Mouse (Mus musculus) midbrain, embryonic 16.5 days (tissue): Measurements from ENCODE around the gene Tvp23b. TPM values are rescaled to one million over a fixed set of nuclear protein-coding genes. Genes with fewer than 3 reads are reported as not detected.

ENCODE experiments used
- ATAC-seq: fragments of 200-750 bp; cut with Nextera tagmentation; 2 replicates; pipeline ENCODE4 v1.8.0; 2017; ENCODE audit warnings: moderate TSS enrichment
- H3K27ac ChIP-seq: fragments of 300-500 bp; sonication (generic); 2 replicates; pipeline ENCODE4 v1.5.1; 2014; ENCODE audit warnings: mild to moderate bottlenecking, low read length, mixed read lengths
- H3K27me3 ChIP-seq: fragments of 300-500 bp; sonication (generic); 2 replicates; pipeline ENCODE4 v1.6.1; 2014; ENCODE audit warnings: low read depth, low read length, mixed read lengths; ENCODE audit not compliant: control insufficient read depth, insufficient read depth
- H3K36me3 ChIP-seq: fragments of 300-500 bp; sonication (generic); 2 replicates; pipeline ENCODE4 v1.6.1; 2014; ENCODE audit warnings: mild to moderate bottlenecking, low read length, moderate library complexity, mixed read lengths; ENCODE audit not compliant: control insufficient read depth, insufficient read depth
- H3K4me1 ChIP-seq: fragments of 300-500 bp; sonication (generic); 2 replicates; pipeline ENCODE4 v1.6.1; 2014; ENCODE audit warnings: mild to moderate bottlenecking, low read length, mixed read lengths; ENCODE audit not compliant: control insufficient read depth, insufficient read depth
- H3K4me2 ChIP-seq: fragments of 300-500 bp; sonication (generic); 2 replicates; pipeline ENCODE4 v1.6.1; 2014; ENCODE audit warnings: mild to moderate bottlenecking, low read length, mixed read lengths
- H3K4me3 ChIP-seq: fragments of 300-500 bp; sonication (generic); 2 replicates; pipeline ENCODE4 v1.5.1; 2014; ENCODE audit warnings: low read depth, mild to moderate bottlenecking, low read length, moderate library complexity, mixed read lengths
- H3K9ac ChIP-seq: fragments of 300-500 bp; sonication (generic); 2 replicates; pipeline ENCODE4 v1.6.1; 2014; ENCODE audit warnings: low read depth, low read length, mixed read lengths
- H3K9me3 ChIP-seq: fragments of 300-500 bp; sonication (generic); replicated peaks from 2 replicates; pipeline ENCODE4 v1.6.1; 2014; ENCODE audit warnings: mild to moderate bottlenecking, low read length, mixed read lengths; ENCODE audit not compliant: control insufficient read depth, poor library complexity, severe bottlenecking
- WGBS: fragments of 180-500 bp; shearing (Covaris S2); extraction: QIAGEN DNeasy Blood & Tissue Kit; methylation state at CpG from one replicate; pipeline ENCODE4 v1.1.7; 2014; 5-methylcytosine and 5-hydroxymethylcytosine counted together
- polyA plus RNA-seq: library from polyadenylated mRNA; unstranded; fragments of >200 nt; fragmentation: Nextera tagmentation; extraction: Ambion mirVana; gene quantifications from 2 replicates; pipeline ENCODE4 v1.2.1, GENCODE M21; 2015

The Tvp23b gene
- polyA plus RNA-seq: 63.9 and 68.0 TPM in 2 replicates

- H3K27ac ChIP-seq: peak within 1 kb of the TSS; percentile 84
- H3K9ac ChIP-seq: peak within 1 kb of the TSS; percentile 72
- peak; percentile 96 for ATAC-seq
Measured at GRCm38 (mm10) chr11:62879220-62880048, at the start of gene Tvp23b. Tvp23b (plus strand) TSS chr11:62879455.

GRCm38 (mm10) chr11:62830387-62830786 is 48.9 kb upstream of the Tvp23b start:
- Histone ChIP-seq H3K27me3 (no peaks in the 10 kb centered on the region), H3K4me2 (no peak overlapping the region), H3K9me3 (no peaks in the 10 kb centered on the region), H3K27ac (no peak overlapping the region), H3K4me3 (no peak overlapping the region), H3K9ac (no peak overlapping the region), H3K36me3 (no peaks in the 10 kb centered on the region), H3K4me1 (no peaks in the 10 kb centered on the region)
- ATAC-seq: no peak
- WGBS: 96% methylated on average over 2 of the region's 2 CpGs

More at GRCm38 (mm10) chr11:62879220-62880048, at the start of gene Tvp23b:
- Histone ChIP-seq H3K9me3 (no peaks in the 10 kb centered on the region), H3K4me2 (peak within 1 kb of the TSS; percentile 52), H3K27me3 (no peaks in the 10 kb centered on the region), H3K36me3 (0 out of 2 replicates have a peak, but pooled peaks cover 4% of the 10 kb centered on the region), H3K4me3 (peak within 1 kb of the TSS; percentile 69), H3K4me1 (peaks cover 9% of the 10 kb centered on the region)
- 2% methylated on average over 54 of the region's 55 CpGs for WGBS

- Histone ChIP-seq H3K9me3 (no peaks in the 10 kb centered on the region), H3K27ac (no peak overlapping the region), H3K9ac (no peak overlapping the region), H3K27me3 (no peaks in the 10 kb centered on the region), H3K4me3 (no peak overlapping the region), H3K36me3 (no peaks in the 10 kb centered on the region), H3K4me2 (no peak overlapping the region), H3K4me1 (no peaks in the 10 kb centered on the region)
- ATAC-seq: no peak
Measured at GRCm38 (mm10) chr11:62831906-62832305, 47.3 kb upstream of the Tvp23b start.

- no peaks in the 10 kb centered on the region for H3K27me3 ChIP-seq
- 93% methylated on average over 5 of the region's 5 CpGs for WGBS
- no peak overlapping the region for H3K4me2 ChIP-seq
- no peak overlapping the region for H3K27ac ChIP-seq
- H3K4me1 ChIP-seq: peaks cover 3% of the 10 kb centered on the region; the same call in 1 of the 2 replicates
- no peaks in the 10 kb centered on the region for H3K36me3 ChIP-seq
- no peak for ATAC-seq
- H3K9ac ChIP-seq: no peak overlapping the region
- no peak overlapping the region for H3K4me3 ChIP-seq
- no peaks in the 10 kb centered on the region for H3K9me3 ChIP-seq
Measured at GRCm38 (mm10) chr11:62844562-62844961, 34.7 kb upstream of the Tvp23b start.

- no peaks in the 10 kb centered on the region for H3K9me3 ChIP-seq
- H3K4me2 ChIP-seq: no peak overlapping the region
- no peak overlapping the region for H3K27ac ChIP-seq
- no peak for ATAC-seq
- H3K4me1 ChIP-seq: peaks cover 3% of the 10 kb centered on the region; the same call in 1 of the 2 replicates
- no peaks in the 10 kb centered on the region for H3K36me3 ChIP-seq
- 83% methylated on average over 3 of the region's 3 CpGs for whole genome bisulfite sequencing
- H3K4me3 ChIP-seq: no peak overlapping the region
- H3K9ac ChIP-seq: no peak overlapping the region
- H3K27me3 ChIP-seq: no peaks in the 10 kb centered on the region
Measured at GRCm38 (mm10) chr11:62845730-62846129, 33.5 kb upstream of the Tvp23b start.

- H3K27ac ChIP-seq: no peak within 1 kb of the TSS
- H3K36me3 ChIP-seq: no peaks in the 10 kb centered on the region
- no peak within 1 kb of the TSS for H3K4me3 ChIP-seq
- H3K27me3 ChIP-seq: no peaks in the 10 kb centered on the region
- no peaks in the 10 kb centered on the region for H3K9me3 ChIP-seq
- no peak for ATAC-seq
- H3K4me1 ChIP-seq: peaks cover 3% of the 10 kb centered on the region; the same call in 1 of the 2 replicates
- peak within 1 kb of the TSS; percentile 47; the same call in 1 of the 2 replicates for H3K9ac ChIP-seq
- H3K4me2 ChIP-seq: peak within 1 kb of the TSS; percentile 46
- 34% methylated on average over 12 of the region's 12 CpGs for WGBS
Measured at GRCm38 (mm10) chr11:62846961-62847654, 32.1 kb upstream of the Tvp23b start, which contains the start of gene Fbxw10. Fbxw10 (plus strand) TSS chr11:62847069.

- 62% methylated on average over 4 of the region's 4 CpGs for WGBS
- H3K27me3 ChIP-seq: no peaks in the 10 kb centered on the region
- H3K4me1 ChIP-seq: peaks cover 3% of the 10 kb centered on the region; the same call in 1 of the 2 replicates
- ATAC-seq: no peak
- no peaks in the 10 kb centered on the region for H3K9me3 ChIP-seq
- no peak overlapping the region for H3K4me3 ChIP-seq
- no peak overlapping the region for H3K4me2 ChIP-seq
- no peaks in the 10 kb centered on the region for H3K36me3 ChIP-seq
- no peak overlapping the region for H3K27ac ChIP-seq
- no peak overlapping the region for H3K9ac ChIP-seq
Measured at GRCm38 (mm10) chr11:62847655-62848191, 31.5 kb upstream of the Tvp23b start.

- no peak overlapping the region for H3K4me3 ChIP-seq
- no peak overlapping the region for H3K27ac ChIP-seq
- no peak overlapping the region for H3K9ac ChIP-seq
- peaks cover 3% of the 10 kb centered on the region; the same call in 1 of the 2 replicates for H3K4me1 ChIP-seq
- no peak overlapping the region for H3K4me2 ChIP-seq
- ATAC-seq: no peak
- H3K9me3 ChIP-seq: no peaks in the 10 kb centered on the region
- no peaks in the 10 kb centered on the region for H3K36me3 ChIP-seq
- 56% methylated on average over 2 of the region's 2 CpGs for WGBS
- no peaks in the 10 kb centered on the region for H3K27me3 ChIP-seq
Measured at GRCm38 (mm10) chr11:62848301-62848700, 31.0 kb upstream of the Tvp23b start.
